Mouse (Mus musculus): ENCODE measurements around the gene Ptprcap. TPM values are rescaled to one million over a fixed set of nuclear protein-coding genes. Genes with fewer than 3 reads are reported as not detected.

Ptprcap gene
- total and polyA plus RNA-seq, 2 experiments from 2014 or later = 0.28 to 0.38 TPM

- ATAC-seq (ENCODE audit: low FRiP score) = no peak
- Histone ChIP-seq H3K27ac (ENCODE audit: low read depth, low read length) (peak overlapping the region; percentile 43; the same call in 1 of the 2 replicates), H3K4me1 (ENCODE audit: insufficient read depth, low read length) (peaks cover 7% of the 10 kb centered on the region; the same call in 1 of the 2 replicates), H3K4me2 (ENCODE audit: low read depth, low read length, poor library complexity, severe bottlenecking) (peak overlapping the region; percentile 91), H3K4me3 (ENCODE audit: low read depth, low read length) (peak overlapping the region; percentile 88), H3K36me3 (ENCODE audit: insufficient read depth, low read length) (peaks cover 16% of the 10 kb centered on the region), H3K9ac (replicated peaks; ENCODE audit: low read length, poor library complexity, severe bottlenecking) (peak overlapping the region; percentile 94; the same call in 1 of the 2 replicates), H3K27me3 (ENCODE audit: insufficient read depth, low read length) (no peaks in the 10 kb centered on the region), H3K9me3 (ENCODE audit: low read length) (no peaks in the 10 kb centered on the region)
- DNase-seq (ENCODE audit: low spot score) = no peak
- no peak for TF ChIP-seq CTCF (IDR thresholded peaks at IDR 0.05)
- 28% methylated on average over 9 of the region's 9 CpGs for WGBS
These were observed 5.5 kb upstream of the Ptprcap start for GRCm38 (mm10) chr19:4147782-4148490.

GRCm38 (mm10) chr19:4148491-4148806 is 5.0 kb upstream of the Ptprcap start, which contains the start of gene Coro1b:
TSS of gene Coro1b (plus strand) at chr19:4148619.
- 1% methylated on average over 30 of the region's 33 CpGs for WGBS
- ATAC-seq (ENCODE audit: low FRiP score) (peak; percentile 87), DNase-seq (ENCODE audit: low spot score) (peak; percentile 92)
- TF ChIP-seq CTCF (IDR thresholded peaks at IDR 0.05) = no peak
- Histone ChIP-seq H3K9me3 (ENCODE audit: low read length) (no peaks in the 10 kb centered on the region), H3K9ac (replicated peaks; ENCODE audit: low read length, poor library complexity, severe bottlenecking) (peak within 1 kb of the TSS; percentile 94), H3K4me3 (ENCODE audit: low read depth, low read length) (peak within 1 kb of the TSS; percentile 88), H3K27ac (ENCODE audit: low read depth, low read length) (peak within 1 kb of the TSS; percentile 69), H3K27me3 (ENCODE audit: insufficient read depth, low read length) (no peaks in the 10 kb centered on the region), H3K4me2 (ENCODE audit: low read depth, low read length, poor library complexity, severe bottlenecking) (peak within 1 kb of the TSS; percentile 91), H3K36me3 (ENCODE audit: insufficient read depth, low read length) (peaks cover 21% of the 10 kb centered on the region), H3K4me1 (ENCODE audit: insufficient read depth, low read length) (peaks cover 7% of the 10 kb centered on the region; the same call in 1 of the 2 replicates)

DNA sequence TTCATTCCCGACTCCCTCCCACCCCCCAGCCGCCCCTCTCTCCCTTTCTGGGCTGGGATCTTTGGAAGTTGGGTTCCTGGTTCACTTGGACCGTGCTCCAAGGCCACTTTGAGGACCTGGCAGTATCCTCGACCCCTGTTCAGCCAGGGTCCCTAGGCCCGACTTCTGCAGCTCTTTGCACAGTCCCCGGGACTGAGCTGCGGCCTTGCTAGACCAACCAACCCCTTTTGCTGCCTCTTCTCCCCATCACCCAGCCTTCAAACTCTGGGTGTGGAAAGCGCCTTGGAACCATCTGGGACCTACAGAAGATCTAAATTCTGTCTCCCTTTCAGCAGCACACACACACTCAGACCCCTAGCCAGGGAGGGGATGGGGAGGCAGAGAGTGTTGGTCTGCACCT is 4.6 kb upstream of the Ptprcap start:
- ATAC-seq (ENCODE audit: low FRiP score) (peak; percentile 18; the same call in 1 of the 2 replicates), DNase-seq (ENCODE audit: low spot score) (no peak)
- Histone ChIP-seq H3K4me2 (ENCODE audit: low read depth, low read length, poor library complexity, severe bottlenecking) (peak overlapping the region; percentile 91), H3K36me3 (ENCODE audit: insufficient read depth, low read length) (peaks cover 24% of the 10 kb centered on the region), H3K27ac (ENCODE audit: low read depth, low read length) (peak overlapping the region; percentile 69), H3K4me1 (ENCODE audit: insufficient read depth, low read length) (peaks cover 7% of the 10 kb centered on the region; the same call in 1 of the 2 replicates), H3K9ac (replicated peaks; ENCODE audit: low read length, poor library complexity, severe bottlenecking) (peak overlapping the region; percentile 94), H3K27me3 (ENCODE audit: insufficient read depth, low read length) (no peaks in the 10 kb centered on the region), H3K9me3 (ENCODE audit: low read length) (no peaks in the 10 kb centered on the region), H3K4me3 (ENCODE audit: low read depth, low read length) (peak overlapping the region; percentile 88)
- no peak for TF ChIP-seq CTCF (IDR thresholded peaks at IDR 0.05)
- WGBS = 4% methylated on average over 8 of the region's 8 CpGs

GRCm38 (mm10) chr19:4149283-4149682 is 4.1 kb upstream of the Ptprcap start:
- no peaks in the 10 kb centered on the region for H3K9me3 ChIP-seq (ENCODE audit: low read length)
- DNase-seq (ENCODE audit: low spot score) (no peak), ATAC-seq (ENCODE audit: low FRiP score) (no peak)
- peaks cover 7% of the 10 kb centered on the region; the same call in 1 of the 2 replicates for H3K4me1 ChIP-seq (ENCODE audit: insufficient read depth, low read length)
- peak overlapping the region; percentile 94 for H3K9ac ChIP-seq (replicated peaks; ENCODE audit: low read length, poor library complexity, severe bottlenecking)
- H3K4me3 ChIP-seq (ENCODE audit: low read depth, low read length) = peak overlapping the region; percentile 88
- H3K27ac ChIP-seq (ENCODE audit: low read depth, low read length) = 0 out of 2 replicates have a peak overlapping the region, but pooled peaks have one; percentile 69
- no peak for TF ChIP-seq CTCF (IDR thresholded peaks at IDR 0.05)
- peak overlapping the region; percentile 91 for H3K4me2 ChIP-seq (ENCODE audit: low read depth, low read length, poor library complexity, severe bottlenecking)
- peaks cover 24% of the 10 kb centered on the region for H3K36me3 ChIP-seq (ENCODE audit: insufficient read depth, low read length)
- H3K27me3 ChIP-seq (ENCODE audit: insufficient read depth, low read length) = no peaks in the 10 kb centered on the region
- WGBS = 89% methylated on average over 11 of the region's 11 CpGs

DNA sequence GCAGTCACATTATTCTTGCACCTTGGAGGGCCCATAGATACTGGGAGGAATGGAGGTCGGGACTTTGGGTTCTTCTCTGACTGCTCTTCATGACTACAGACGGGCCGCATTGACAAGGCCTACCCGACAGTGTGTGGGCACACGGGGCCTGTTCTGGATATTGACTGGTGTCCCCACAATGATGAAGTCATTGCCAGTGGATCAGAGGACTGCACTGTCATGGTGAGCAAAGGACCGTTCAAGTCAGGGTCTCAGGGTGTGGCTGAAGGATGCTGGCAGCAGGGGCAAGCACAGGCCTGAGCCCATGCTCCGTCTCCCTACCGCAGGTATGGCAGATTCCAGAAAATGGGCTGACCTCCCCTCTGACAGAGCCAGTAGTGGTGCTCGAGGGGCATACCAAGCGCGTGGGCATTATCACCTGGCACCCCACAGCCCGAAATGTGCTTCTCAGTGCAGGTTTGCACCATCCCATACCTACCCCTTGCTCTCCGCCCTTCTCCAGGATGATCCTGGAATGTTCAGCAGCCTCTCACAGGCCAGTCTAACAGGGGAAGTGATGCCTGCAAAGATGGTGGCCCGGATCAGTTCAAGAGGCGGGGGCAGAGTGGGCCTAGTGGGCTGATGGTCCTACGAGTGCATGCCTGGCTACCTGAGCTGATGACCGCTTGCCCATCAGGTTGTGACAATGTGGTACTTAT is 3.5 kb upstream of the Ptprcap start:
- Histone ChIP-seq H3K4me2 (ENCODE audit: low read depth, low read length, poor library complexity, severe bottlenecking) (0 out of 2 replicates have a peak overlapping the region, but pooled peaks have one; percentile 91), H3K9me3 (ENCODE audit: low read length) (no peaks in the 10 kb centered on the region), H3K9ac (replicated peaks; ENCODE audit: low read length, poor library complexity, severe bottlenecking) (no peak overlapping the region), H3K27ac (ENCODE audit: low read depth, low read length) (no peak overlapping the region), H3K36me3 (ENCODE audit: insufficient read depth, low read length) (peaks cover 24% of the 10 kb centered on the region), H3K4me1 (ENCODE audit: insufficient read depth, low read length) (peaks cover 7% of the 10 kb centered on the region; the same call in 1 of the 2 replicates), H3K27me3 (ENCODE audit: insufficient read depth, low read length) (no peaks in the 10 kb centered on the region), H3K4me3 (ENCODE audit: low read depth, low read length) (no peak overlapping the region)
- no peak for TF ChIP-seq CTCF (IDR thresholded peaks at IDR 0.05)
- no peak for DNase-seq (ENCODE audit: low spot score)
- ATAC-seq (ENCODE audit: low FRiP score) = no peak
- 94% methylated on average over 17 of the region's 17 CpGs for WGBS

Data from midbrain, postnatal 0 days (tissue).